Mouse (Mus musculus): Measurements from ENCODE around the gene Ap5z1. TPM values are rescaled to one million over a fixed set of nuclear protein-coding genes. Genes with fewer than 3 reads are reported as not detected.

Gene Ap5z1
- polyA plus RNA-seq, 1 experiment, result 6.6 TPM

DNA sequence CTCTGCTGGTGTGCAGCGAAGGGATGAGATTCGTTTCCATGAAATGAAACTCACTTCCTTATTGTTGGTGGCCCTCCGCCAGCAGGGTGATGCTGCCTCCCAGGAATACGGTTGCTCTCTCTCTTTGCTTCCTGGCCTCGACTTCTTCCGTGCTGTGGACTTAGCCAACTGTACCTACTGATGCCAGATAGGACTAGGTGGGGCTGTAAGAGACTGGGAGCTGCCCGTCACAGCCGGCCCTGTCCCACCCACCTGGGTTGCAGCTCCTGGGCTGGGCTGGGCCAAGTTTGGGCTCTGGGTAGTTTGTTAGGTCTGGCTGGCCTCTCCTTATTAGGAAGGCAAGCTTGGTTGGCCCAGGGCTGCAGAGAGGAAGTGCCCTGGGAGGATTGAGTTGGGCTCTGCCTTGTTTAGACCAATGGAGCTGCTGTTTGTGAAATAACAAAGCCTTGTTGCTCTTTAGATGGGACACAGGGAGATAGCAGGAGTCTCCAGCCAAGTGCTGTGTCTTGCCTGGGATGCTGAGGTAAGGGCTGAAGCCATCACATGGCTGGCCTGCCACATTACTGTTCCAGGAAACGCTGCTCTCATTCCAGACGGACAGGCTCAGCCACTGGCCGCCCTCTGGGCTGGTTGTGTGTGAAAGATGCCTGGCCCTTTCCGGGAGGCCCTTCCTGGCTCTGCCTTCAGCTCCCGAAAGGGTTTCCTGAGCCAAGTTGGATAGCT, 39.0 kb upstream of the Ap5z1 start:
- H3K79me3 ChIP-seq (ENCODE audit: low read depth), result peaks cover 5% of the 10 kb centered on the region
- no peak for TF ChIP-seq MYOD1 (IDR thresholded peaks at IDR 0.05; ENCODE audit: control insufficient read depth, insufficient read length, low read depth)
- no peak overlapping the region for H3ac ChIP-seq (ENCODE audit: control insufficient read depth, insufficient read length, low read depth)
- H3K79me2 ChIP-seq (ENCODE audit: control insufficient read depth, insufficient read depth), result peaks cover 39% of the 10 kb centered on the region
- peaks cover 3% of the 10 kb centered on the region for H3K36me3 ChIP-seq (ENCODE audit: control insufficient read depth, insufficient read depth)
- no peaks in the 10 kb centered on the region for H3K27me3 ChIP-seq (ENCODE audit: control insufficient read depth, insufficient read depth, insufficient read length)
- no peak overlapping the region for H3K4me3 ChIP-seq (ENCODE audit: insufficient read depth, poor library complexity, severe bottlenecking)

DNA sequence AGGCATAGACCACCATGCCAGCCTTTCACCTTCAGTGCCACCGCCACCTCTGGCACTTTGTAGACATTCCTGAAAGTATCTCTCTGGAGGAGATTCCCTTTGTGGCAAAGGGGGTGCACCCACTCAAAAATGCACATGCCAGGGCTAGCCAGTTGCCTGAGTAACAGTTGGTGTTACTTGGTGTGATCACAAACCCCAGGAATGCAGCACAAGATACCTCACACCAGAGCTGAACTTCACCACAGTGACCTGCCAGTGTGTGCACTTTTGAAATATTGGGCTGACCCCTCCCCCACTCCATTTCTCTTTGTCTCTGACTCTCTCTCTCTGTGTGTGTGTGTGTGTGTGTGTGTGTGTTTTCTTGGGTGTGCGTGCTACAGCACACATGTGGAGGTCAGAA, 37.3 kb upstream of the Ap5z1 start:
- Histone ChIP-seq H3K27me3 (ENCODE audit: control insufficient read depth, insufficient read depth, insufficient read length) (no peaks in the 10 kb centered on the region), H3K79me3 (ENCODE audit: low read depth) (peaks cover 5% of the 10 kb centered on the region), H3K79me2 (ENCODE audit: control insufficient read depth, insufficient read depth) (peaks cover 39% of the 10 kb centered on the region), H3K4me3 (ENCODE audit: insufficient read depth, poor library complexity, severe bottlenecking) (no peak overlapping the region), H3K36me3 (ENCODE audit: control insufficient read depth, insufficient read depth) (no peaks in the 10 kb centered on the region), H3ac (ENCODE audit: control insufficient read depth, insufficient read length, low read depth) (no peak overlapping the region)
- no peak for TF ChIP-seq MAX (IDR thresholded peaks at IDR 0.05)
- TF ChIP-seq MYOD1 (IDR thresholded peaks at IDR 0.05; ENCODE audit: control insufficient read depth, insufficient read length, low read depth), result no peak
- no peak for TF ChIP-seq FOSL1 (IDR thresholded peaks at IDR 0.05; ENCODE audit: insufficient read depth, low read length, poor library complexity, severe bottlenecking)
- no peak for TF ChIP-seq MYOG (IDR thresholded peaks at IDR 0.05; ENCODE audit: control insufficient read depth, extremely low read depth, insufficient read length)

DNA sequence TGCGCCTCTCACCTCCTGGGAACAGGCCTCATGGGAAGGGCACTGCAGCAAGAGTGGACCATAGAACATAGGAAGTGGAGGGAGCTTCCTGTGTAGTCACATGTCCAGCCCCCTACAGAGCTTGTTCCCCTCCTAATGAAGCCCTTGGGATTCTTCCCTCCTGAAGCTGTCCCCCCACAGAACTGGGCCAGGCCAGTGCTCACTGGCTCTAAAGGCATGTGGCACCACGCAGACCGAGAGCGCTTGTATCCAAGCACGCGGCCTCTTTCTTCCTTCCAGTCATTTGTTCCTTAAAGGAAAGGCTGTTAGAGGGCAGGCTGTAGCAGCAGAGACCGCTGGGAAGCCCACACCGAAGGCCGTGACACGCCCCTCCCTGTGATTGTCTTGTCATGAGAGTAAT, 35.9 kb upstream of the Ap5z1 start:
- peaks cover 40% of the 10 kb centered on the region for H3K79me2 ChIP-seq (ENCODE audit: control insufficient read depth, insufficient read depth)
- peaks cover 5% of the 10 kb centered on the region for H3K79me3 ChIP-seq (ENCODE audit: low read depth)
- TF ChIP-seq USF1 (IDR thresholded peaks at IDR 0.05; ENCODE audit: low read depth) (no peak), CEBPB (IDR thresholded peaks at IDR 0.05; ENCODE audit: low read depth) (no peak), MAX (IDR thresholded peaks at IDR 0.05) (no peak), MYOG (IDR thresholded peaks at IDR 0.05; ENCODE audit: control insufficient read depth, extremely low read depth, insufficient read length) (no peak), CTCF (IDR thresholded peaks at IDR 0.05; ENCODE audit: control insufficient read depth, insufficient read depth, insufficient read length) (no peak), FOSL1 (IDR thresholded peaks at IDR 0.05; ENCODE audit: insufficient read depth, low read length, poor library complexity, severe bottlenecking) (no peak), MYOD1 (IDR thresholded peaks at IDR 0.05; ENCODE audit: control insufficient read depth, insufficient read length, low read depth) (no peak)
- no peaks in the 10 kb centered on the region for H3K36me3 ChIP-seq (ENCODE audit: control insufficient read depth, insufficient read depth)
- H3K4me3 ChIP-seq (ENCODE audit: insufficient read depth, poor library complexity, severe bottlenecking), result no peak overlapping the region
- H3K27me3 ChIP-seq (ENCODE audit: control insufficient read depth, insufficient read depth, insufficient read length), result no peaks in the 10 kb centered on the region
- H3ac ChIP-seq (ENCODE audit: control insufficient read depth, insufficient read length, low read depth), result no peak overlapping the region

DNA sequence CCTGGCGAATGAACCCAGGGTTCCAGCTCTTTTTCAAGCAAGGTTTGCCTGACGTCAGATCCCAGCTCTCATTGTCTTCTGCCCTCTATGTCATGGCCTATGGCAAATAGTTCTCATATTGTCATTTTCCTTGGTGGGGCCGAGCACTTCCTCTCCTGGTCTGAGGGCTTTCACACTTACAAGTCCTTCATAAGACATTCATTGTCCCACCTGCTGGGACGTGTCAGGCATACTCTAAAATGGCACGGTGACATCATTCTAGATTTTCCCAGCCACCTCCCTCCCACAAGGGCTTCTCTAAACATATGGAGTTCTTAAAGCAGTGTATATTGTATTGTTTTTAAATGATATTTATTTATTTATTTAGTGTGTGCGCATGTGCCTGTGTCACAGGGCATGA, 35.1 kb upstream of the Ap5z1 start:
- Histone ChIP-seq H3K27me3 (ENCODE audit: control insufficient read depth, insufficient read depth, insufficient read length) (no peaks in the 10 kb centered on the region), H3K79me3 (ENCODE audit: low read depth) (peaks cover 5% of the 10 kb centered on the region), H3K4me3 (ENCODE audit: insufficient read depth, poor library complexity, severe bottlenecking) (no peak overlapping the region), H3K79me2 (ENCODE audit: control insufficient read depth, insufficient read depth) (peaks cover 47% of the 10 kb centered on the region), H3ac (ENCODE audit: control insufficient read depth, insufficient read length, low read depth) (no peak overlapping the region), H3K36me3 (ENCODE audit: control insufficient read depth, insufficient read depth) (no peaks in the 10 kb centered on the region)
- TF ChIP-seq USF1 (IDR thresholded peaks at IDR 0.05; ENCODE audit: low read depth), result no peak
- TF ChIP-seq MYOD1 (IDR thresholded peaks at IDR 0.05; ENCODE audit: control insufficient read depth, insufficient read length, low read depth), result no peak
- no peak for TF ChIP-seq MAX (IDR thresholded peaks at IDR 0.05)
- no peak for TF ChIP-seq CTCF (IDR thresholded peaks at IDR 0.05; ENCODE audit: control insufficient read depth, insufficient read depth, insufficient read length)
- TF ChIP-seq FOSL1 (IDR thresholded peaks at IDR 0.05; ENCODE audit: insufficient read depth, low read length, poor library complexity, severe bottlenecking), result no peak
- no peak for TF ChIP-seq CEBPB (IDR thresholded peaks at IDR 0.05; ENCODE audit: low read depth)
- no peak for TF ChIP-seq MYOG (IDR thresholded peaks at IDR 0.05; ENCODE audit: control insufficient read depth, extremely low read depth, insufficient read length)

DNA sequence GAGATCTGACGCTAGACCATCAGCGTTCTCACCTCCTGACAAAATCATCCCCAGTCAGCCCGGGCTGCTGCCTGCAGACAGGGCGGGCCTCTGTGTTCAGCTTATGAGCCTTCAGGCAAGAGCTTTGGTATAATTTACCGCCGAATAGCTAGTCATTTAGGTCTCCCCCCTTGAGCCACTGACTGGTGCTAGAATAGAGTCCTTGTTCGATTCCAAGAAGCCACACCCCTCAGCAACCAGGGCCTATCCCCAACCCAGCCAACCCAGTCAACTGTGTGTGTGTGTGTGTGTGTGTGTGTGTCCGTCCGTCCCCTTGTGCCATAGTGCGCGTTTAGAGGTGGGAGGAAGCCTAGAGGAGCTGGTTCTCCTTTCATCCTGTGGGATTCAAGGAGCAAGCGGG, 32.7 kb upstream of the Ap5z1 start:
- Histone ChIP-seq H3K36me3 (ENCODE audit: control insufficient read depth, insufficient read depth) (peaks cover 2% of the 10 kb centered on the region), H3ac (ENCODE audit: control insufficient read depth, insufficient read length, low read depth) (no peak overlapping the region), H3K27me3 (ENCODE audit: control insufficient read depth, insufficient read depth, insufficient read length) (no peaks in the 10 kb centered on the region), H3K79me2 (ENCODE audit: control insufficient read depth, insufficient read depth) (peaks cover 28% of the 10 kb centered on the region), H3K79me3 (ENCODE audit: low read depth) (peaks cover 3% of the 10 kb centered on the region), H3K4me3 (ENCODE audit: insufficient read depth, poor library complexity, severe bottlenecking) (no peak overlapping the region)
- TF ChIP-seq FOSL1 (IDR thresholded peaks at IDR 0.05; ENCODE audit: insufficient read depth, low read length, poor library complexity, severe bottlenecking) (no peak), MAX (IDR thresholded peaks at IDR 0.05) (no peak), CTCF (IDR thresholded peaks at IDR 0.05; ENCODE audit: control insufficient read depth, insufficient read depth, insufficient read length) (no peak)

DNA sequence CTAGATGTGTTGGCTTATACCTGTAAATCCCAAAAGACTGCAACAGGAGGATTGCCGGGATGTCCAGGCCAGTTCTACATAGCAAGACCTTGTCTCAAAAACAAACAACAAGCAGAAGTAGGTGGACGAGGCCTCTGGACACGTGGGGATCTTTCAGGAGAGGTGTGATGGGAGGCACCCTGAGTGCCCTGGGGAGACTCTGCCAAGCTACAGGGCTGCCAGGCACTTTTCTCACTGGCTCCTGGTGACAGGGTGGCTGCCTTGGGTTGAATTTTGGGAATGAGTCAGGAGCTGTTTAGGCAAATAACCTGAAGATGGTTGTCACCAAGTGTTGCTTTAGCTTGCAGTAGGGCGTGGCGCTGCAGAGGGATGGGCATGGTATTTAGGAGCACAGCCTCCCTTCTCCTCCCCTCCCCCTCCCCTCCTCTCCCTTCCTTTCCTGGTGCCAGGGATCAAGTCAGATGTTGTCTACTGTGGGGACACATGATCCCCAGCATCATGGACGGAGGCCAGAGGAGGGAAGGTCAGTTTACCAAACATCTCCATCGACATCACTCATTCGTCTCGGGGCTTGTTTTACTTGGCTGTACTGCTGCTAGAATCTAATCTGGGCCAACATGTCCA, 31.8 kb upstream of the Ap5z1 start:
- Histone ChIP-seq H3ac (ENCODE audit: control insufficient read depth, insufficient read length, low read depth) (no peak overlapping the region), H3K27me3 (ENCODE audit: control insufficient read depth, insufficient read depth, insufficient read length) (no peaks in the 10 kb centered on the region), H3K4me3 (ENCODE audit: insufficient read depth, poor library complexity, severe bottlenecking) (no peak overlapping the region), H3K36me3 (ENCODE audit: control insufficient read depth, insufficient read depth) (peaks cover 5% of the 10 kb centered on the region), H3K79me2 (ENCODE audit: control insufficient read depth, insufficient read depth) (peaks cover 26% of the 10 kb centered on the region), H3K79me3 (ENCODE audit: low read depth) (peaks cover 3% of the 10 kb centered on the region)
- no peak for TF ChIP-seq FOSL1 (IDR thresholded peaks at IDR 0.05; ENCODE audit: insufficient read depth, low read length, poor library complexity, severe bottlenecking)
- TF ChIP-seq CEBPB (IDR thresholded peaks at IDR 0.05; ENCODE audit: low read depth), result no peak
- TF ChIP-seq MAX (IDR thresholded peaks at IDR 0.05), result no peak
- no peak for TF ChIP-seq USF1 (IDR thresholded peaks at IDR 0.05; ENCODE audit: low read depth)
- TF ChIP-seq MYOD1 (IDR thresholded peaks at IDR 0.05; ENCODE audit: control insufficient read depth, insufficient read length, low read depth), result no peak
- no peak for TF ChIP-seq MYOG (IDR thresholded peaks at IDR 0.05; ENCODE audit: control insufficient read depth, extremely low read depth, insufficient read length)
- no peak for TF ChIP-seq CTCF (IDR thresholded peaks at IDR 0.05; ENCODE audit: control insufficient read depth, insufficient read depth, insufficient read length)
